Mouse (Mus musculus) forebrain, postnatal 0 days (tissue): ENCODE results near the gene A3galt2. TPM values are rescaled to one million over a fixed set of nuclear protein-coding genes. Genes with fewer than 3 reads are reported as not detected.

Source experiments
- ATAC-seq: fragments of 200-750 bp; cut with Nextera tagmentation; 2 replicates; pipeline ENCODE4 v1.8.0; 2017; ENCODE audit warnings: mild to moderate bottlenecking, moderate library complexity
- DNase-seq: peaks from one replicate; pipeline ENCODE4 v3.0.0-alpha.2; 2015
- H3K27ac ChIP-seq: fragments of 300-500 bp; sonication (generic); 2 replicates; pipeline ENCODE4 v1.5.1; 2014; ENCODE audit warnings: low read depth, mild to moderate bottlenecking, antibody characterized with exemption, low read length, moderate library complexity, mixed read lengths
- H3K27me3 ChIP-seq: fragments of 300-500 bp; sonication (generic); 2 replicates; pipeline ENCODE4 v1.6.1; 2014; ENCODE audit warnings: mild to moderate bottlenecking, low read length, mixed read lengths; ENCODE audit not compliant: insufficient read depth
- H3K36me3 ChIP-seq: fragments of 300-500 bp; sonication (generic); 2 replicates; pipeline ENCODE4 v1.6.1; 2014; ENCODE audit warnings: mild to moderate bottlenecking, moderate library complexity; ENCODE audit not compliant: insufficient read depth
- H3K4me1 ChIP-seq: fragments of 300-500 bp; sonication (generic); 2 replicates; pipeline ENCODE4 v1.6.1; 2014; ENCODE audit warnings: antibody characterized with exemption; ENCODE audit not compliant: insufficient read depth
- H3K4me2 ChIP-seq: fragments of 300-500 bp; sonication (generic); 2 replicates; pipeline ENCODE4 v1.6.1; 2014; ENCODE audit warnings: low read depth, mild to moderate bottlenecking, moderate library complexity
- H3K4me3 ChIP-seq: fragments of 300-500 bp; sonication (generic); 2 replicates; pipeline ENCODE4 v1.5.1; 2014; ENCODE audit warnings: low read depth, low read length, mixed read lengths
- H3K9ac ChIP-seq: fragments of 300-500 bp; sonication (generic); 2 replicates; pipeline ENCODE4 v1.6.1; 2014; ENCODE audit warnings: mild to moderate bottlenecking
- H3K9me3 ChIP-seq: fragments of 300-500 bp; sonication (generic); 2 replicates; pipeline ENCODE4 v1.6.1; 2016; ENCODE audit warnings: low read length
- CTCF ChIP-seq: sonication (generic); IDR thresholded peaks from 2 replicates; pipeline ENCODE4 v1.5.1; 2016; ENCODE audit warnings: antibody characterized with exemption, control low read depth, low read depth
- WGBS: fragments of 180-500 bp; shearing (Covaris S2); extraction: QIAGEN DNeasy Blood & Tissue Kit; methylation state at CpG from one replicate; pipeline ENCODE4 v1.1.7; 2014; 5-methylcytosine and 5-hydroxymethylcytosine counted together
- polyA plus RNA-seq: library from polyadenylated mRNA; unstranded; fragments of >200 nt; fragmentation: Nextera tagmentation; extraction: Ambion mirVana; gene quantifications from 2 replicates; pipeline ENCODE4 v1.2.1, GENCODE M21; 2015
- total RNA-seq: library from RNA; depleted of rRNA; stranded (reverse); fragments of >200 nt; gene quantifications from 2 replicates; pipeline ENCODE4 v1.2.3, GENCODE M21; 2014; rRNA removed

Gene A3galt2
- total and polyA plus RNA-seq, 2 experiments from 2014 or later: 0.16 to 0.52 TPM

DNA sequence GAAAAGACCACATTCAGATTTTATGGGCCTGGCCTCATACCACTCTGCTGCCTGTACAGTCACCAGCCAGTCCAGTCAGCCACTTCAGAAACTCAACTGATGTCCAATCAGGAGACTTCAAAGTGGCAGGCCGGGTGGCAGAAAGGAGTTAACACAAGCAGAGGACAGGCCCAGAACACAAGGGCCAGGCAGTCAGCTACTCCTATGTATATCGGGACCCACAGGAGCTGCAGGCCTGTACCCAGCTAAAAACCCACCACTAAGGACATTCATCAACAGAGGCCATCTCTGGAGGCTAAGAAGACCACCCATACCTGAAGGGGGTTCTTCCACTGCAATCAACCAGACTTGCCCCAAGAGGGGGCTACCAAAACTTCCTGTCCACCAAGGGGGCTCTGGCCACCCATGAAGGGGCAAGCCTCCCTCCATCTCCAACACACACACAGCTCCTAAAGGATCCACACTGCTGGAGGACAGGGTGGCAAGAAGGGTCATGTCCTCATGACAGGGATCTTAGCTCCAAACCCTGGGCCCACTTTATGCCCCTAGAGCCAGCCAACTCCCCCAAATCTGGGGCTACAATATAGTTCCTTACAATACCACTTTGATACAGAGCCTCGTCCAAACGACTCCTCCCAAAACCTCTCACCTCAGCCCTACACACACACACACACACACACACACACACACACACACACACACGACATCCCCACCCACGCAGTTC is 49.4 kb downstream of the A3galt2 start:
- Histone ChIP-seq H3K9ac (peak overlapping the region; percentile 81), H3K27me3 (no peaks in the 10 kb centered on the region), H3K4me3 (peak overlapping the region; percentile 91), H3K9me3 (no peaks in the 10 kb centered on the region), H3K4me2 (peak overlapping the region; percentile 94), H3K27ac (peak overlapping the region; percentile 97; the same call in 1 of the 2 replicates), H3K36me3 (no peaks in the 10 kb centered on the region), H3K4me1 (peaks cover 17% of the 10 kb centered on the region)
- whole genome bisulfite sequencing: 2% methylated on average over 6 of the region's 6 CpGs
- no peak for ATAC-seq
- no peak for DNase-seq
- no peak for TF ChIP-seq CTCF

DNA sequence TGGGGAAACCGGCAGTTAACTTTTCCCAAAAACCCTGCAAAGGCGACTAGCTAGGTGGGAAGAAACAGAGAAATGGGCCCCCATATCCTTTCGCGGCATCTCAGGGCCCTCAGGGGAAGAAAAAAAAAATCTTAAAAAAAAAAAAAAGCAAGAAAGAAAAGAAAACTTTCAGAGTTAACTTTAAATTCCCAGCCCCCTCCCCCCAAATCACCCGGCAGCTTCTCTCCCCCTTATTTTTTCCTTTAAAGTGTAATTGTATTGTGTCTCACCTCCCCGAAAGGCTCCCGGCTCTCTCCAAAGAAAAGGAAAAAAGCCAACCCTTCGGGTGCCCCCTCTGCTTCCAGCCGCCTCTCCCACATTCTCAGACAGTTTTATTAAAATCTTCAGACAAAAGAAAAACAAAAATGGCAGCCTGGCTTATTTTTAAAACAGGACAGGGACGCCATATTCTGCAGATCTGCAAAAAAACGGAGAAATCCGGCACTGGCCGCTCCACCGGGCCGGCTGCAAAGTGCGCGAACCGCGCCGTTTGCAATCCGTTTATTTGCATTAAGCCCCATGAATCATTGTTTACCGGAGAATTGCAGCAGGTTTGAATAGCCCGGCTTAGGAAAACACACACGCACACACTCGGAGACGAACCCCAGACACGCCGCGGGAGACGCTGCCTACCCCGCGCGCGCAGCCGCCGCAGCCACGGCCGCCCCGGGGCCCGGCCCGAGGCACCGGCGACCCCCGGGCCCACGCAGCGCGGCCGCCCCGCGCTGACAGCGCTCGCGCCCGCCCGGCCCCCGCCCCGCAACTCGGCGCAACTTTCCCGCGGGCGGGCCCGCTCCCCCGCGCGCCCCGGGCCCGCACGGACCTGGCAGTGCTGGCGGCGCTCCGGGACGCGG is 50.2 kb downstream of the A3galt2 start:
- DNase-seq: peak; percentile 65
- ATAC-seq: peak; percentile 27
- Histone ChIP-seq H3K36me3 (no peaks in the 10 kb centered on the region), H3K9ac (peak overlapping the region; percentile 81), H3K4me2 (peak overlapping the region; percentile 94), H3K27me3 (no peaks in the 10 kb centered on the region), H3K27ac (peak overlapping the region; percentile 97), H3K4me1 (peaks cover 17% of the 10 kb centered on the region), H3K4me3 (peak overlapping the region; percentile 91), H3K9me3 (no peaks in the 10 kb centered on the region)
- TF ChIP-seq CTCF: no peak
- under 1% methylated on average over 40 of the region's 74 CpGs for WGBS

DNA sequence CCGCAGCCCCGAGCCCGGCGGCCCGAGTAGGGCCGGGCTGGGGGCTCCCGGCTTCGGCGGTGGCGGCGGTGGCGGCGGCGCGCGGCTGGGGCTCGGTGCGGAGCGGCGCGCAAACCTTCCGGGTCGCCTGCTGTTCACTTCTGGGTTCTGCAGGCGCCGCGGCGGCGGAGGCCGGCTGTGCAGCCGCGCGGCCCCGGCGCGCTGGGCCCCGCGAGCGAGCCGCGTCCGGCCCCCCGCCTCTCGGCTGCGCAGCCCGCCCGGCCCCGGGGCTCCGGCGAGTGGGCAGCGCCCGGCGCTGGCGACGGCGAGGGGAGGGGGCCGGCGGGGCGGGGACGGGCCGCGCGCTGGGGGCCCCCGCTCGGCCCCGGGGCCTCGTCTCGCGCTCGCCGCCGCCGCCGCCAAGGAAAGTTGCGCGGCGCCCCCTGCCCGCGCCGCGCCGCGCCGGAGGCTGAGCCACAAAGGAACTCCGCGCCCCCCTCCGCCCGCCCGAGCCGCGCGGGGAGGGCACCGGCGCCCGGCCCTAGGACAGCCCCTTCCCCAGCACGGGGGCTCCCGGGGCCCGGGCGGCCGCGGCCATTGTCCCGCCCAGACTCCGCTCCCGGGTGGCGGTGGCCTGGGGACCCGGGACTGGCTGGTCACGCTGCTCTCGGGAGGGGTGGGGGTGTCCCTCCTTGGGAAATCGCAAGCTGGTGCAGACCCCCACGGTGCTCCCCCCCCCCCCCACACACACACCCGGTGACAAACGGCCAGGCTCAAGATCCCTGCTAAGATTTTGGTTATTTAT is 51.1 kb downstream of the A3galt2 start, which contains the start of gene Zfp362:
Zfp362 (minus strand) TSS at position 3 of the 784 bp plus-strand sequence.
- DNase-seq: peak; percentile 70
- WGBS: under 1% methylated on average over 43 of the region's 111 CpGs

DNA sequence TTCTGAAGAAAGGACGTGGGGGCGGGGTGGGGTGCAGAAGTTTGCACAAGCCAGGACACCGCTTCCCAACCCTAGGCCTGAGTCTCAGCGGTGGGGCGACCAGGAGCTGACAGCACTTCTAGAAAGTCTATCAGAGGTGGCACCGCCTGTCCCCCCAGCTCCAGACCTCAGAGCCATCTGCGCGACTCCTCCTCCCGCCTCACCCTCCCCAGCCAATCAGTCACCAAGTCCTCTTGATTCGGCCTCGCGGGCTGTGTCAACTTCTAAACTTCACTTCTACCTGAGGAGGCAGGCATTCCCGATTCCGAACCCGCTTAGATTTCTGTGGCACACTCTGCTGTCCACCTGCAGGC is 51.6 kb downstream of the A3galt2 start:
- Histone ChIP-seq H3K36me3 (no peaks in the 10 kb centered on the region), H3K9ac (peak overlapping the region; percentile 81), H3K4me2 (peak overlapping the region; percentile 94), H3K9me3 (no peaks in the 10 kb centered on the region), H3K27ac (peak overlapping the region; percentile 97), H3K27me3 (no peaks in the 10 kb centered on the region), H3K4me3 (peak overlapping the region; percentile 91), H3K4me1 (peaks cover 18% of the 10 kb centered on the region)
- WGBS: 4% methylated on average over 15 of the region's 15 CpGs
- DNase-seq (peak; percentile 65), ATAC-seq (peak; percentile 19)
- TF ChIP-seq CTCF: 0 out of 2 replicates have a peak, but pooled peaks have one; percentile 19

More for the DNA sequence above, 51.1 kb downstream of the A3galt2 start, which contains the start of gene Zfp362:
- ATAC-seq: peak; percentile 76
- Histone ChIP-seq H3K4me3 (peak within 1 kb of the TSS; percentile 91), H3K27me3 (no peaks in the 10 kb centered on the region), H3K27ac (peak within 1 kb of the TSS; percentile 97), H3K9me3 (no peaks in the 10 kb centered on the region), H3K4me1 (peaks cover 17% of the 10 kb centered on the region), H3K9ac (peak within 1 kb of the TSS; percentile 81), H3K4me2 (peak within 1 kb of the TSS; percentile 94), H3K36me3 (no peaks in the 10 kb centered on the region)
- no peak for TF ChIP-seq CTCF

DNA sequence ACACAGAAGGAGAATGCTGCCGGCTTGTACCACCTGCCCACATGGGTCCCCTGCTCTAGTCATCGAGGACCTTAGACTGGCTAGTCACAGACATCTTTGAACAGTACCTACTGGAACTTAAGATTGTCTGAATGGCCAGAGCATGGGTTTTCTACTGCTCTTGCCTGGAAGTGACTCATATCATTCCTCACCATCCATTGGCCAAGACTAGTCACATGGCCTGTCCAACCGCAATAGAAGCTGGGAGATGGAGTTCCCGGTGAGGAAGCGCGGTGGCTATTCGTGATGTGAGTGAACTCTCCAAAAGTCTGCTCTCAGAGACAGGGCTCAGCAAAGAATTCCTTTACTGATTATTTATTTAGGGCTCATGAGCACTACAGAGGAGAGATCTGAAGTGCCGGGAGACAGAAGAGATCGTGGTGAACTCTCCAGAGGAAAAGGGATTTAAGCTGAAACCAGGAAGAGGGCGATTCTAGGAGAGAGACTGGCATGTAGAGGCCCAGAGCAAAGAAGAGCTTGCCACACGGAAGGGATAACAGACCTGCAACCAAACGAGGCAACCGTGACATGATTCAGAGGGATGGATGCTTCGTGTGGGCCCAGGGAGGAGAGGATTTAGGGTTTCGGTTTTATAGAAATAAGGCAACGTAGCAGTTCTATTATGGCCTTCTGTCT is 56.4 kb downstream of the A3galt2 start:
- H3K9ac ChIP-seq: peak overlapping the region; percentile 62
- WGBS: 13% methylated on average over 16 of the region's 16 CpGs
- no peak for TF ChIP-seq CTCF
- H3K4me3 ChIP-seq: peak overlapping the region; percentile 41
- H3K27ac ChIP-seq: peak overlapping the region; percentile 62; the same call in 1 of the 2 replicates
- H3K4me1 ChIP-seq: peaks cover 4% of the 10 kb centered on the region; the same call in 1 of the 2 replicates
- no peaks in the 10 kb centered on the region for H3K9me3 ChIP-seq
- H3K36me3 ChIP-seq: no peaks in the 10 kb centered on the region
- DNase-seq (peak; percentile 92), ATAC-seq (peak; percentile 98)
- peak overlapping the region; percentile 71 for H3K4me2 ChIP-seq
- H3K27me3 ChIP-seq: no peaks in the 10 kb centered on the region

DNA sequence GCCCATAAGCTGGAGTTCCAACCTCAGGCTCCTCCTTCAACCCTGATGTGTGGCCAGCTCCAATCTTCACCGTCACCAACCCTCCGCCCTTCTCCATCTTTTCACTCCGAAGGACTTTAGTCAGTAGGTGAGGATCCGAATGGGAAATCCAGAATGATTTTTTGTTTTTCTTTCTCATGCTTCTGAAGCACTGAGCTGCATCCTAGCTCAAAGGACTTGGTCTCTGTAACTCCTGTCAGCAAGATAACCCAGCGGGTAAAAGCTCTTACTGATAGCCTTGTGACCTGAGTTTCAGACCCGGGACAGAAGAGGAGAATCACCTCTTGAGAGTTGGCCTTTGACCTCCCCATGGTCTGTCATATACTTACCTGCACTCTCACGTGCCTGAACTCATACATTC is 61.8 kb downstream of the A3galt2 start:
- no peak for DNase-seq
- H3K9ac ChIP-seq: no peak overlapping the region
- no peak for TF ChIP-seq CTCF
- 71% methylated on average over 7 of the region's 7 CpGs for WGBS
- H3K27me3 ChIP-seq: no peaks in the 10 kb centered on the region
- H3K36me3 ChIP-seq: no peaks in the 10 kb centered on the region
- H3K27ac ChIP-seq: no peak overlapping the region
- no peak overlapping the region for H3K4me2 ChIP-seq
- no peaks in the 10 kb centered on the region for H3K9me3 ChIP-seq
- H3K4me1 ChIP-seq: peaks cover under 1% of the 10 kb centered on the region; the same call in 1 of the 2 replicates
- ATAC-seq: no peak
- no peak overlapping the region for H3K4me3 ChIP-seq

Other genes starting within 250 kb of the A3galt2 start
- gene Zscan20, start 145.3 kb upstream of the A3galt2 start, total RNA-seq: 6.5 and 7.6 TPM in 2 replicates
- gene Zscan20, start 145.3 kb upstream of the A3galt2 start, polyA plus RNA-seq: 1.0 and 1.4 TPM in 2 replicates
- 1.2 and 1.6 TPM in 2 replicates for gene Tlr12, start 136.7 kb upstream of the A3galt2 start, total RNA-seq
- gene Tlr12, start 136.7 kb upstream of the A3galt2 start, polyA plus RNA-seq: 1.2 and 1.3 TPM in 2 replicates
- gene Phc2, start 100.7 kb upstream of the A3galt2 start, total RNA-seq: 78.3 and 93.2 TPM in 2 replicates
- gene Phc2, start 100.7 kb upstream of the A3galt2 start, polyA plus RNA-seq: 52.4 and 56.3 TPM in 2 replicates
- gene Zfp362, start 50.7 kb downstream of the A3galt2 start, total RNA-seq: 23.2 and 26.9 TPM in 2 replicates
- gene Zfp362, start 50.7 kb downstream of the A3galt2 start, polyA plus RNA-seq: 26.6 and 29.8 TPM in 2 replicates
- gene Trim62, start 128.2 kb downstream of the A3galt2 start, total RNA-seq: 10.9 and 15.7 TPM in 2 replicates
- 15.5 and 20.4 TPM in 2 replicates for gene Trim62, start 128.2 kb downstream of the A3galt2 start, polyA plus RNA-seq
- 19.2 and 23.4 TPM in 2 replicates for gene Azin2, start 207.1 kb downstream of the A3galt2 start, total RNA-seq
- gene Azin2, start 207.1 kb downstream of the A3galt2 start, polyA plus RNA-seq: 16.4 and 18.0 TPM in 2 replicates
- 30.8 and 33.0 TPM in 2 replicates for gene Ak2, start 236.6 kb downstream of the A3galt2 start, total RNA-seq
- 58.5 and 64.2 TPM in 2 replicates for gene Ak2, start 236.6 kb downstream of the A3galt2 start, polyA plus RNA-seq